Mouse (Mus musculus) midbrain, embryonic 10.5 days (tissue): Measurements from ENCODE around the gene Gm3468. TPM values are rescaled to one million over a fixed set of nuclear protein-coding genes. Genes with fewer than 3 reads are reported as not detected.
A peak's percentile ranks its signal among the peaks of the same experiment; 100 is the strongest.
"Not testable (repeated sequence)": the region's sequence is repeated elsewhere in the genome, so short reads cannot be mapped to it uniquely, and the experiment has no call there.

Experiments used
- DNase-seq: peaks from one replicate; pipeline ENCODE4 v3.0.0-alpha.2; 2017; ENCODE audit warnings: low spot score
- H3K27ac ChIP-seq: fragments of 300-500 bp; sonication (generic); replicated peaks from 2 replicates; pipeline ENCODE4 v1.5.1; 2016; ENCODE audit warnings: mild to moderate bottlenecking
- H3K27me3 ChIP-seq: fragments of 300-500 bp; sonication (generic); 2 replicates; pipeline ENCODE4 v1.6.1; 2016; ENCODE audit warnings: low read depth, mild to moderate bottlenecking; ENCODE audit not compliant: poor library complexity, severe bottlenecking
- H3K36me3 ChIP-seq: fragments of 300-500 bp; sonication (generic); 2 replicates; pipeline ENCODE4 v1.6.1; 2016; ENCODE audit warnings: mild to moderate bottlenecking, moderate library complexity
- H3K4me1 ChIP-seq: fragments of 300-500 bp; sonication (generic); 2 replicates; pipeline ENCODE4 v1.6.1; 2016
- H3K4me3 ChIP-seq: fragments of 300-500 bp; sonication (generic); 2 replicates; pipeline ENCODE4 v1.5.1; 2016; ENCODE audit warnings: mild to moderate bottlenecking, moderate library complexity
- H3K9me3 ChIP-seq: fragments of 300-500 bp; sonication (generic); replicated peaks from 2 replicates; pipeline ENCODE4 v1.6.1; 2016; ENCODE audit warnings: mild to moderate bottlenecking
- WGBS: fragments of 180-500 bp; shearing (Covaris S2); methylation state at CpG from one replicate; pipeline ENCODE4 v1.1.7; 2016; 5-methylcytosine and 5-hydroxymethylcytosine counted together
- polyA plus RNA-seq: library from polyadenylated mRNA; unstranded; fragments of >200 nt; fragmentation: Nextera tagmentation; extraction: Ambion mirVana; gene quantifications from 2 replicates; pipeline ENCODE4 v1.2.1, GENCODE M21; 2016

Gene Gm3468
- polyA plus RNA-seq = 1.8 TPM in 2 replicates

DNA sequence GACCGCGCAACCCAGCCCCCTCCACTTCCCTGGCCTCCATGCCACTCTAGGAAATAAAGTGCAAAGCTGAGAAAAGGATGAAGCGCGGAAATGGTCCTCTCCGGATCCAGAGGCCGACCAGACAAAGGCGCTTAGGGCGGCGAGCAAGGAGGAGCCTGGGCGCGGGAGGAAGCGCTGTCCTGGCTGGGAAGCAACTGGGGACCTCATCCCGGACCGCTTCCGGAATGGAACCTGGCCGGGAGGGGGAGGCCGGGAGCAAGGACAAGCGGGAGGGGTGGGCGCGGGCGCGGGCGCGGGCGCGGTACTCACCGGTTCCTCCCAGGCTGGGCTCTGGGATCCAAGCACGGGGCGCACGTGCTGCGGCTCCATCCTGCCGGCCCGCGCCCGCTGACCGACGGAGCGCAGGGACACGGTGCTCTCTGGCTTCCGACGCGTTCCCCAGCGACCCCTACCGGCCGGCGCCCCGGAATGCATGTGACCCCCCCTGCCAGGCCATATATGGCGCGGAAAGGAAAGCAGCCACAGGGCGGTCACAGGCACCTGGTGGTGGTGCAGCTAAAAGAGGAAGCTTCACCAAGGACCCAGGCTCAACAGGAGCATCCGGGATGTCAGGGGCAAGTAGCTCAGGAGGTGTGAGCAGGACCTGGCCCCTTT is at the start of gene Gm3468:
Gm3468 (minus strand) TSS at position 394 of the 654 bp plus-strand sequence.
- Histone ChIP-seq H3K27ac (peak within 1 kb of the TSS; percentile 63), H3K4me3 (peak within 1 kb of the TSS; percentile 48)
- not testable (repeated sequence) for H3K9me3 ChIP-seq, H3K4me1 ChIP-seq, H3K27me3 ChIP-seq, H3K36me3 ChIP-seq
- peak; percentile 82 for DNase-seq
- under 1% methylated on average over 40 of the region's 51 CpGs for WGBS

- H3K4me3 ChIP-seq, H3K27me3 ChIP-seq, DNase-seq, H3K9me3 ChIP-seq, H3K36me3 ChIP-seq, H3K27ac ChIP-seq, H3K4me1 ChIP-seq: not testable (repeated sequence)
- no CpG with 5 or more reads among the region's 1 CpGs for WGBS
These were observed 17.2 kb upstream of the Gm3468 start, which contains the start of gene Gm3476 for GRCm38 (mm10) chr14:6125707-6126106. TSS of gene Gm3476 (minus strand) at chr14:6125807.

- H3K4me3 ChIP-seq = peak overlapping the region; percentile 48; the same call in 1 of the 2 replicates
- peak; percentile 10 for DNase-seq
- WGBS = 15% methylated on average over 9 of the region's 9 CpGs
These were observed 965 bp downstream of the Gm3468 start for GRCm38 (mm10) chr14:6107500-6107899.

GRCm38 (mm10) chr14:6093842-6094241 is 14.6 kb downstream of the Gm3468 start, which contains the start of gene Gm8206:
TSS of gene Gm8206 (minus strand) at chr14:6093942.
- not testable (repeated sequence) for H3K27ac ChIP-seq, H3K4me3 ChIP-seq, H3K36me3 ChIP-seq, DNase-seq, H3K4me1 ChIP-seq, H3K9me3 ChIP-seq, H3K27me3 ChIP-seq
- 94% methylated on average over 2 of the region's 3 CpGs for WGBS

More at GRCm38 (mm10) chr14:6107500-6107899, 965 bp downstream of the Gm3468 start:
- not testable (repeated sequence) for H3K27me3 ChIP-seq, H3K27ac ChIP-seq, H3K4me1 ChIP-seq, H3K36me3 ChIP-seq, H3K9me3 ChIP-seq

DNA sequence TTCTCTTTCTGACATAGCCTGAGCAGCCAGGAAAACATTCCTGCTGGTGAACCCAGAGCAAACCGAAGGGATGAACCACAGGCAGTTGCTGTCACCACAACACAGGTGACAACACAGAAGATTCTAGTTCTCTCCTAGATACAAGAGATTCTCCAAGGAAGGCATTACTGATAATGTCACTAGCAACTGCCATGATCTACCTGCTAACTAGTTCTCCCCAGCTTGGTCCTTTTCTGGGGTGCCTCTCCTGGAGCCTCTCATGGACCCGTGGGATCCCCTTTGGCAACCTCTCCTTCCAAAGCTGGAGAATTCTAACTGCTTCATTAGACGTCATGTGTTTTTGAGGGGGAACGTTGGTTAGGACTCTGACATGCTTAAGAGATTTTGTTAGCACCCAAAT is 50.3 kb downstream of the Gm3468 start, which contains the start of gene Gm6337:
Gm6337 (minus strand) TSS at position 101 of the 400 bp plus-strand sequence.
- H3K27ac ChIP-seq, H3K4me3 ChIP-seq, H3K36me3 ChIP-seq, DNase-seq, H3K27me3 ChIP-seq, H3K4me1 ChIP-seq, H3K9me3 ChIP-seq: not testable (repeated sequence)
- WGBS = 86% methylated on average over 4 of the region's 4 CpGs

Other genes starting within 250 kb of the Gm3468 start
- 0.11 and 0.20 TPM in 2 replicates for gene Gm8237, start 228.3 kb downstream of the Gm3468 start, polyA plus RNA-seq
- gene Gm3248, start 146.9 kb downstream of the Gm3468 start, polyA plus RNA-seq = 0.38 and 0.71 TPM in 2 replicates
- not detected in 2 replicates for gene Gm3453, start 129.5 kb downstream of the Gm3468 start, polyA plus RNA-seq
- not detected in 2 replicates for gene Gm6337, start 50.4 kb downstream of the Gm3468 start, polyA plus RNA-seq
- 0.65 and 1.1 TPM in 2 replicates for gene Gm8206, start 14.7 kb downstream of the Gm3468 start, polyA plus RNA-seq
- gene Gm3476, start 17.1 kb upstream of the Gm3468 start, polyA plus RNA-seq = not detected in 2 replicates
- not detected in 2 replicates for gene Gm21560, start 110.6 kb upstream of the Gm3468 start, polyA plus RNA-seq
- 1.3 and 1.9 TPM in 2 replicates for gene Gm3411, start 178.6 kb upstream of the Gm3468 start, polyA plus RNA-seq
- gene Gm21103, start 196.2 kb upstream of the Gm3468 start, polyA plus RNA-seq = not detected in 2 replicates
- gene Gm3618, start 235.0 kb upstream of the Gm3468 start, polyA plus RNA-seq = not detected in 2 replicates